Mouse (Mus musculus): ENCODE results near the gene Rbm8a2.
"Not testable (repeated sequence)": the region's sequence is repeated elsewhere in the genome, so short reads cannot be mapped to it uniquely, and the experiment has no call there.

The Rbm8a2 gene

DNA sequence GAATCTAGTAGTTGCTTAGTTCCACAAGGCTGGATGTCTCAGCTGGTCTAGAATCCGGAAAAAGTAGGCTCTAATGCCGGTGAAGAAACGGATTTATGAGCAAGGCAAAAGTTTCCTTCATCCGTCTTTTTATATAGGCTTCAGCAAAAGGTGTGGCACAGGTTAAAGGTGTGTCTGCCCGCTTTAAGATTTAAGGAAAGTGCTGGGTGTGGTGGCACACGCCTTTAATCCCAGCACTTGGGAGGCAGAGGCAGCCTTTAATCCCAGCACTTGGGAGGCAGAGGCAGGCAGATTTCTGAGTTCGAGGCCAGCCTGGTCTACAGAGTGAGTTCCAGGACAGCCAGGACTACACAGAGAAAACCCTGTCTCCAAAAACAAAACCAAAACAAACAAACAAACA is at the start of gene Rbm8a2:
Rbm8a2 (minus strand) TSS at position 101 of the 400 bp plus-strand sequence.
- not testable (repeated sequence) for DNase-seq (ENCODE audit: low read depth, low spot score)

DNA sequence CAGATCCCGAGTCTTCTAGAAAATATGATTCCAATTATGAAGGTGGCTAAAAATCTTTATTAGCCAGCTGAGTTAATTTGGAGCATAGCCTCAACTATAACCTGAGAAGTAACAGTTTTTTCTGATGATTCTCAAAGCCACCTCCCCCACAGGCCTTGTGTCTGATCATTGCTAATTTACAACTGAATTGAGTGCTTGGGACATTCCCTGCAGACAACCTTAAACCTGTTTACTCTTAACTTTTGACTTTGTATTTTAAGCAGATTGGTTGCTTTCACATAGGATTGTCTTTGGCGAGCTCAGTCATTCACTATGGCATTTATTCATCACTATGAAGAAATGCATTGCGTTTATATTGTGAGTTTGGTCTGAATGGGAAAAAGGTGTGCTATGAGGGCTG is 49.5 kb upstream of the Rbm8a2 start:
- no peak for DNase-seq (ENCODE audit: low read depth, low spot score)

DNA sequence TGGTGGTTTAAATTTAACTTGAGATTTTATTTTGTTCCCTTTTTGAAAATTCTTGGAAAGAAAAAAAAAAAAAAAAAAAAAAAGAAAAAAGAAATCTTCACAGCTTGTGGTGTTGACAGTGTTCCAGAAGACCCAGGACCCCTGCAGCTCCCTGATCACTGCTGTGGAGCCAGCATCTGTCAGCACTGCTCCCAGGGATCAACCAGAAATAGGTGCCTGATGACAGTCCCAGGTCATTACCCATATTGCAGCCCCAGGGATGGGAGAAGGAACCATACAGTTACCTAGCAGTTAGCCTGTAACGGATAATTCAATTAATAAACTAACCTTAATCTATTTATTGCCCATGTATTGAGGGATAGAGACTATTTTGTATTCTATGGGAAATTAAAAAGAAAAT is 45.6 kb upstream of the Rbm8a2 start:
- no peak for DNase-seq (ENCODE audit: low read depth, low spot score)

DNA sequence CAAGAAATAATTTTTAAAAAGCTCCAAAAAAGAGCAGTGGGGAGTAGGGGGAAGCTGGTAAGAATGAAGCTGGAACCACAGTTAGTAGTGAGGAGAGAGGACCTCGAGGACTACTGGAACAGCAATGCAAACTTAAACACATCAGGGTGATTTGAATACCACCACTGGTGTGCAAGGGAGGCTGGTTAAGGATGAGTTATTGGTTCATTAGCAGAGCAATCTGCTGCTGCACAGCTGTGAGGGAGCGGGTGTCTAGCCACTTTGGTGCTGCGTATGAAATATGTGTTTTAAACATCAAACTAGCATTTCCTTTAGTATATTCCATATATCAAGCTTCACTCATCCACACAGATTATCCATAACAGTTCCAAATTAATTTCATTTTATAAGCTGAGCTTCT is 39.6 kb upstream of the Rbm8a2 start:
- no peak for DNase-seq (ENCODE audit: low read depth, low spot score)

DNA sequence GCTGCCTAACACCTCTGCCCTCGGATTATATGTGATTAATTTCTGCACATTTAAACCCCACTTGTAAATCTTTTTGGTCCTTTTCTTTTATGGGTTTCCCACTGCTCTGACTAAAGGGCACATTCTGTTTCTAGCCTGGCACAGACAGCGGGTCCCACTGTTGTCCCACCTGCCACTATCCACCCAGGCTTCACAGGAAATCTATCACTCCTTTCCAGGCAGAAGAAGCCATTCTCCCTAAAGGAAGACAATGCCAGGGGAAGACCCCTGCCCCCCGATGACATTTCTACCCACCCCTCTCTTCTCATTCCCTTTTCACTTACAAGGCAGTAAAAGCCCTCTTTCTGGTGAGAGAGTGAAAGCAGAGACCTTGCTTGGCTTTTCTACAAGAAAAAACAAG is 37.2 kb upstream of the Rbm8a2 start:
- DNase-seq (ENCODE audit: low read depth, low spot score) = no peak

DNA sequence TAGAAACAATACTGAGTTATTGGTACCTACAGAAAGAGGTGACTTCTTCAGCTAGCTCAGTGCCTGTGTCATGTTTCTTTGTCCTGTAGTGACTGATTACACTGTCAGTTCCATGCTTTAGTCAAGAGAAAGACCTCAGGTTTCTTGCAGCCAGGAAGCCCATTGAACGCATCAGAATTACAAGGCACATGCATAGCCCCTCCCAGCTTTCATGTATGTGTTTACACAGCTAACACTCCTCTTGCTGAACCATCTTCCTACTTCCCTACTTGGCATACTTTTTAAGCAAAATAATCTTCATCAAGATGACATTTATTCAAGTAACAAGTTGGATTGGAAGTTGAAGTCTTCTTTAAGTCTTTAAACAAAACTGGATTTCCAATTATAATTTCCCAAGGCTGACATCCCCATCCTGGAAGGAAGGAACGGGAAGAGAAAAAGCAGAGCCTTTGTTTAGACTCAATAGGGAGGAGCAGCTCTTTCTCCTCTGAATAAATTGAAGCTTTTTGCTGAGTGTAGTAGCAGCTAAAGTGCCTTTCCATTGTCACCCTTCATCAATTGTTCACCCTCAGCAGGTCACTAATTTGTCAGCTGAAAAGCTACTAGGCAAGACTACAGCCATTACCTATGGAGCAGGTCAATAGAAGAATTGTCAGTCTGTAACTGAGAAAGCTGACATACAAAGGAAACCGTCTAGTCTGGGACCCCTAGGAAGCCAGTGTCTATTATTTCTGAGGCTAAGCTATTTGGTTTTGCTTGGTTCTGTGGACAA is 34.8 kb upstream of the Rbm8a2 start:
- DNase-seq (ENCODE audit: low read depth, low spot score) = no peak

DNA sequence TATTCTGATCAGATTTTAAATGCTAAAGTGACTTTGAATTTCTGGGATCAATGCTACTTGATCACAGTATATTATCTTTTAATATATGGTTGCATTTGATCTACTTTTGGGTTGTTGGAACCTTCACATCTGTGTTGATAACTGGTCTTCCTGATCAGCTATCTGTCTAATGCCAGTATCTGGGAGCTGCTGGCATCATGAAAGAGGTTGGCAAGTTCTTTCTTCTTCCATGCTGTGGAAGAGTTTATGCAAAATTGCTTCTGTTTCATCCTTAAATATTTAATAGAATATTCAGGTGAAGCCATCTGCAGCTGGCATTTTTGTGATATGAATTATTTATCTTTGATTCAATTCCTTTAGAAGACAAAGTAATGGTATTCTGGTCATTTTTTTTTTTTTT is 32.6 kb upstream of the Rbm8a2 start:
- DNase-seq (ENCODE audit: low read depth, low spot score) = no peak

DNA sequence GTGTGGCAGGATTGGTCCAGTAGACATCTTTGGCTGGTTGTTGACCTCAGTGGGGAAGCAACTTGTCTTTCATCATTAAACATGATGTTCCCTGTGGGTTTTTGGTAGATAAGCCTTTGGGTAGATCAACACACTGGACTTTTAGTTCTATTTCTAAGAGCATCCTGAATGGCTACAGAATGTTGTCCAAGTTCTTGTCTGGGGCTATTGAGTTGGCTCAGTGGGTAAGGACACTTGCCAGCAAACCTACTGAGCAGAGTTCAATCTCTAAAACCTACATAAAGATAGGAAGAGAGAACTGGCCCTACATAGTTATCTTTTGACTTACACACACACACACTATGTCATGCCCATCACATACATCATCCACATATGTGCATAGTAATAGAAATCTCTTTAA is 32.2 kb upstream of the Rbm8a2 start:
- no peak for DNase-seq (ENCODE audit: low read depth, low spot score)

DNA sequence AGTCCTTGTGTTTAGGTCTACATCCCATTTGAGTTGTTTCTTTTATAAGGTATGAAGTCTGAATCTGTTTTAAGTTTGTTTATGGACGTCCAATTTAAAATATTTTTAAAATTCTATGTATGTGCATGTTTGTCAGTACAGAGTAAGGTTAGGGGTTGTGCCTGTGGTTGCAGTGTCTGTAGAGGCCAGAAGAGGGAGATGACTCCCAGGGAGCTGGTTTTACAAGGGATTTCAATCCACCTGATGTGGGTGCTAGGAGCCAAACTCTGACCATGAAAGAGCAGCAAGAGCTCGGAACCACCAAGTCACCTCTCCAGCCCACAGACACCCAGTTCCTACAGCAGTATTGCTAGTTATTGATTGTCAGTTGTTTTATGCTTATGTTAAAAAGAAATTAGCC is 29.5 kb upstream of the Rbm8a2 start:
- no peak for DNase-seq (ENCODE audit: low read depth, low spot score)

DNA sequence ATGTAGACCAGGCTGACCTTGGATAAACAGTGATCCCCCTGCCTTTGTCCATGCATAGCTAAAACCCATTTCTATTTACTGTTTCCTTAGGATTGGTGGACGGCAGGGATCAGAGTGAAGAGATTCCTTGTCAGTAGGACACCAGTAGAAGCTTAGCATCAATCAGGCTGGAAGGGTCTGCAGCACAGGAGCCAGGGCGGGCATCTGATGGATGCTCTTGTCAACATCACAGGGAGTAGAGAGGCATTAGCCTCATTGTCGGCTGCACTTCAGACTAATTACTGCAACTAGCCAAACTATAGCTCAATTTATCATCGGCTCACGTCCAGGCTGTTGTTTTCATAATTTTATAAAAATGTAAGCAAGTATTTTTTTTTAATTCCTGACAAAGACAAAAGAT is 21.7 kb upstream of the Rbm8a2 start:
- no peak for DNase-seq (ENCODE audit: low read depth, low spot score)

DNA sequence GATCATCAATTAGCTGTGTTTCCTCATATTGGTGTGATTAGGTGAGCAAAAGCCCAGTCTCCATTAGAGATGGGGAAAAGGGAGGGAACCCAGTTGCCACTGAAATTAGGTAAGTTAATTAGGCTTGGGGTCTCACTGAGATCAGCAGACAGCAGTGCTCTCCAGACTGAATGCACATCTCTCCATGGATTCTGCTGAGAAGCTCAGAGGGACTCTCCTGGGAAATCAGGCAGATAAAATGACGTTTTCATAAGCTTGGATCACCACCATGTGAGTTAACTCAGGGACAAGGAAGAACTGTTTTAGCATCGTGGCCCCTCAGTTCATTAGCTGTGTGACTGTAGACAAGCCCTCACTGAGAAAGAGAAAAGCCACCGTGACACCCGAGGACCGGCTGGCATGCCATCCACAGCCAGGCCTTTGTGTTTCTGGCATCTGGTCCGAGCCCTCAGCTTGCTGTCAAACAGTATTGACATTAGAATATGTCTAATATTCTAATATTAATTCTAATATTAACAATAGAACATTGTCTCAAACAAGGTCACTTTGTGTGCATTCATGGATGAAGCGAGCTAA is 18.2 kb upstream of the Rbm8a2 start:
- DNase-seq (ENCODE audit: low read depth, low spot score) = no peak

DNA sequence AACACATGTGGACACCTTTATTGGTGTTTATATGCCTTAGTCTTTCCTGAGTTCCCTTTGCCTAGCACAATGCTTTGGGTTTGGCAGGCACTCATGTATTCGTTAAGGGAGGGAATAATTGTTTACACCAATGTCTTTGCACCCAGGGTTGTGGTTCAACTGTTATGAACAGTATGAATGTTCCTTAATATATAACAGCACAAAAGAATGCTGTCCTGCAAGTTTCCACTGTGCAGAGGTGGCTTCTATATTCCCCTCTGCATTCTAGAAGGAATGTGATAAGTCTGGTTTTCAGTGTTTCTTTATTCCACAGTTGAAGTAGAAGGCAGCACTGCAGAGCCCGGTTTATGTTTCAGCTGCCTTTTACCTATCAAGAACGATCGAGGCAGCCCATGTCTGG is 10.0 kb upstream of the Rbm8a2 start:
- DNase-seq (ENCODE audit: low read depth, low spot score) = no peak

DNA sequence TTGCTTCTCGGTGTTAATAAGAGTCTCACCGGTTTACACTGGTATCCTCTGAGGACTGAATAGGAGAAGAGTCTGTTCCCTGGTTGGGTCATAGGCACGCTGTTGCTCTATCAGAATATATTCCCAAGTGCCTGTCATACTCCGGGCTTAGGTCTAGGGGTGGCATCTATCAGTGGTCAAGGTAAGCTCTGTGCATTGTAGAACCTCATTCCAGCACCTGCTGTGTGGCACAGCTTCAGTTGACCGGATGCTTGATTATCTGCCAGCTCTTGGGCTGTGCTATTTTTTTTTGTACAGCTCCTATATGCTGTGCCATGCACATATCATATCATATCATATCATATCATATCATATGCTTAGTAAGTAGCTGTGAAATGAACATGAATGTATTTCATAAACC is 9.5 kb upstream of the Rbm8a2 start:
- no peak for DNase-seq (ENCODE audit: low read depth, low spot score)

DNA sequence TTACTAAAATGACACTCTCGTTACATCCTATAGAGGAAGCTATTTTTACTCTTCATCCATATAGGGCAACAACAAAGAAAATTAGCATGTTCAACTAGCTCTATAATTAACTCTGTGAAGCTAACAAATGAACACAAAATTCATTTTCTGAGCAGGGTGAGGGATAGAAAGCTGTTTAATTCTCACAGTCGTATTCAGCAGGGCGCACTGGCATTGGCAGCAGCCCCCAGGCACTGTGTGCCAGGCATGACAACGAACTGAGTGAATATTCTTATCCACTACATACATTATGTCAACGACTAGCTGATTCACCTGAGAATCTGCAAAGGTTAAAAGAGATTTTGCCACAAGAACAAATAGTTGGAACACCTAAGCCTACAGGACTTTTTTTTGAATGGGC is 8.2 kb downstream of the Rbm8a2 start:
- no peak for DNase-seq (ENCODE audit: low read depth, low spot score)

DNA sequence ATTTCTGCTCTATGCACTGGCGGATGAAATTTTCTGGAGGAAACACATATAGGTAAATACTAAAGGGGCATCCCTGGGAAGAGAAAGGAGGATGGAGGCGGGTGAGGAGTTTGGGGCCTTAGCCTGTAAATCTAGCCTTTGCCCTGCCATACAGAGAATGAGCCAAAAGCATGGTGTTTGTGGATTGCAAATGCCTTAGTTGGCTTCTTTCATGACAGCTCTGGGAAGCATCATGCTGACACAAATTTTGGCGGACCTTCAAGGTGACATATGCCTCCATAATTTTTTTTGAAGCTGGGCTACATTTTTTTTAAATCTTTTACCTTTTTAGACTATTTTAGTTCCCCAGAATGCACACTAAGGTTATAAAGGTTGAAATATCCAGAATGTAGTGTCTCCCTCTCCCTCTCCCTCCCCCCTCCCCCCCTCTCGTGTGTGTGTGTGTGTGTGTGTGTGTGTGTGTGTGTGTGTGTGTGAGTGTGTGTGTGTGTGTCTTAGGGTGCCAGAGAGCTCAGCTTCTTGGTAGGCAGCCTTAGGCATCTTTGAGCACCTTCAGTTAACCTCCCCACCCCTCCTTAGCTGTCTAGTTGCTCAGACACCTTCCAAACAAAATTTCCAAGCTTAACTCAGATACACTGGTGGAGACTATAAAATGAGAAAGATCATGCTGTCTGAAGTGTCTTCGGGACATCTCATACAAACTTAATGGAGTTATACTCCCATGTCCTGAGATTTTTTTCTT is 11.7 kb downstream of the Rbm8a2 start:
- DNase-seq (ENCODE audit: low read depth, low spot score) = no peak

DNA sequence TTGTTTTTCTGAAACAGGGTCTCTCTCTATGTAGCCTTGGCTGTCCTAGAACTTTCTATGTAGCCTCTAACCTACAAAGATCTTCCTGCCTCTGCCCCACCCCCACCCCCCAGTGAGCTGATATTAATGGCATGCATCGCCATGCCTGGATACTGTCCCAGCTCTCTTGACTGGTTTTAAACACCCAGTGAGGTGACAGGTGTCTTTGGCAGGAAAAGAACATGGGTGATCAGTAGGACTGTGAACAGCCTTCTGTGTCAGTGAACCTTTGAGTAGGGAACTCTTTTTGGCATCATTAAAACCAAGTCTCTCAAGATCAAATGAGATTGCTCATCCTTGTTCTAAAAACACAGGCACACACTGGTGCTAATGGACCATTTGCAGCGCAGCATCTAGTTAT is 17.1 kb downstream of the Rbm8a2 start:
- no peak for DNase-seq (ENCODE audit: low read depth, low spot score)

DNA sequence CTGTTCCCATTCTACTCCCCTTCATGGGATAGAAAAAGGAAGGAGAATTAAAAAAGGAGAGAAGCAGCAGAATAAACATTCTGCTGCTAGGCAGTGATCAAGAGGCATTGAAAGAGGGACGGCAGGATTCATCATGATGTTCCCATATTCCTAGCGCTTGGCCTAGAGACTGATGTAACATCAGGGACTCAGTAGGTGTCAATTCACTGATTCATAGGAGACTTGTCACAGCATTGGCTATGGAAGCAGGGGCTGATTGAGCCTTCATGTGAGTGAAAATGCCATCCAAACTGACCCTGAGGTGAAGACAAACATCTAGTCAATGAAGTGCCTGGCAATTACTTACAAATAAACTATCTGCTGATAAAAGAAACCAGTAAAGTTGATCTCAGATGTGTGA is 28.1 kb downstream of the Rbm8a2 start:
- DNase-seq (ENCODE audit: low read depth, low spot score) = no peak

DNA sequence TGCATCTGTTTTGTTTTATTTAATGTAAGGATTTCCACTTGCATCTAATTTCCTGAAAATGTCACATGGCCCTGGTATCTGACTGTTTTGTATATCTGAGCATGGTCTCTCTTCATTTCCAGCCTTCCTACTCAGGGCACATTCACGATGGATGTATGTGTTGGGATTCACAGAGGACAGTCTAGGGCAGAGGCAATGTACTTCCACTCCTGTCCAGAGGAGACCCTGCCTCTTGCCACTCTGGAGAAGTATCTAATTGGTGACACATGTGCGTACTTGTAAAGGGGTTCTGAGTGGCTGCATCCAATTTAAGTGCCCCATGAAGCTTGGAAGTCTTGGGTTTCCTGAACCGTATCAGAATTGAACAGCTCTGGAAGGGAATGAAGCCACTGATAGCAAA is 28.5 kb downstream of the Rbm8a2 start:
- no peak for DNase-seq (ENCODE audit: low read depth, low spot score)

DNA sequence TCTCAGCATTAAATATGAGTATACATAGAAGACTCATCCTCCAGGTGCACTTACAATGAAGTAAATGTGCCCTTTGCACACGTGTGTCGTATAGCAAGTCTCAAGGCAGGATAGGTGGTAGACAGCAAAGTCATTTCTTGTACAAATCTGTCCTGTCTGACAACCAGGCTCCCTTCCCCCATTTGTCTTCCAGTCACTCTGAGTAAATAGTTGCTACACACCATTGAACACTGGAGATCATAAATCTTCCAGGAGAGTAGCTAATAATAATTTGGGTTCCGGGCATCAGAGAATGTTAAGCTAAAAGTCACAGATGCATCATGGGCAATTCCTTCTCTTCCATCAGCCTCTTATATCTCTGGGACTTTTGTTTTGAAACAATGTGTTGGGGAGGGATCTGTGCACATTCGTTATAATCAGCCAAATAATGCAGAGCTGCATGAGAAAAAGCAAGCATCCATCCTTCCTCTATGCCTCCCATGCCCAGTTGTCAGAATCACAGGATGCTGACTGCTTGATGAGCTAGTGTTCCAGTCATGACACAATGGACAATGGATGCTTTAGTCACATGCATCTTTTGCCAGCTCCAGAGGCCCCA is 32.1 kb downstream of the Rbm8a2 start:
- DNase-seq (ENCODE audit: low read depth, low spot score) = peak; percentile 17

DNA sequence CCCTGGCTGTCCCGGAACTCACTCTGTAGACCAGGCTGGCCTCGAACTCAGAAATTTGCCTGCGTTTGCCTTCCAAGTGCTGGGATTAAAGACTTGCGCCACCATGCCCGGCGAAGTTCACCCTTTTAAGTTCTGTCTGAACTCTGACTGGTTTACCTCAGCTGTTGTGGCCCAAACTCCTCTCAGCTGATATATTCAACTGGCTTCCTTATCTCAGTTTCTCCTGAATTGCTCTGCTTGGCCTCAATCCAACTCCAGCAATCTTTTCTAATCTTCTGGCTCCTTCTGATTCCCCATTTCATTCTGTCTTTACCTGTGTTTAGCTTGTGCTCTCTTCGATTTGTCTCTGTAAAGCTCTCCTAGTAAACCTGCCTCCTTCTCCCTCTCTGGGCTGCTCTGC is 35.7 kb downstream of the Rbm8a2 start:
- DNase-seq (ENCODE audit: low read depth, low spot score) = no peak

DNA sequence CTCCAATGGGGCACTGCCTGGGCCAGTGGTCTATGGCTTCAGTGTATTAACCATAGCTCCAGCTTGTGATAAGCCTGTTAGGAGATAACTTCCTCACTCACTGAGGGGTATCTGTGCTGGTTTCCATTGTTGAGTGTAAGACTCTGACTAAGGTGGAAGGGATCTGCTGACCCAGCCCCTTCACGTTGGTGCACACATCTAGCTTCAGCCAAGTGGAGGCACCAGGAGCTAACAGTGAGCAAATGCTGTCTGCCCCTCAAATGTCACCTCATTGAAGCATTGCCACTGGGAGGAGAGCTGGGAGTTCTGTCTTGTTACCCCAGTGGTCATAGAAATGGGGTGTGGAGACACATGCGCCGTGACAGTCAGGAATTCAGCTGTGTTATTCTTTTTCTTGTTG is 40.2 kb downstream of the Rbm8a2 start:
- no peak for DNase-seq (ENCODE audit: low read depth, low spot score)

DNA sequence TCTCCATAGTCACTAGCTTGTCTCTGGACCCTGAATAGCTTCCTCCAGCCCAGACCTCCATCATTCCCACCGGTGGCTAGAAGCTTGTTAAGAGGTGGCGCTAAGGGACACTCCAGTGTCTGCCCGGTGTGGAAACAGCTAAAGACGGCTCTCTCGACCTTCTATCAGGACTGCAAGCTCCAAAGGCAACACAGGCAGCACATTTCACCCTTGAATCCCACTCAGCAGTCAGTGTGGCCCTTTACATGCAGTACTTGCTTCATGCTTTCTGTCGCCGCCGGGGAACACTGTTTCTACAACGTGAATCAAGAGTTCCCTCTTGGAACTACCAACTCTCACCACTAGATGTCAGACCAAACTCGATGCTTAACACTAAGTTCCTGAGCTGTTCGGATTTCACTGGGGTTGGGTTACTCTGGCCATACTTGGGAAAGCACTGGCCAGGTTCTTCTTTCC is 42.6 kb downstream of the Rbm8a2 start:
- DNase-seq (ENCODE audit: low read depth, low spot score) = peak; percentile 77

DNA sequence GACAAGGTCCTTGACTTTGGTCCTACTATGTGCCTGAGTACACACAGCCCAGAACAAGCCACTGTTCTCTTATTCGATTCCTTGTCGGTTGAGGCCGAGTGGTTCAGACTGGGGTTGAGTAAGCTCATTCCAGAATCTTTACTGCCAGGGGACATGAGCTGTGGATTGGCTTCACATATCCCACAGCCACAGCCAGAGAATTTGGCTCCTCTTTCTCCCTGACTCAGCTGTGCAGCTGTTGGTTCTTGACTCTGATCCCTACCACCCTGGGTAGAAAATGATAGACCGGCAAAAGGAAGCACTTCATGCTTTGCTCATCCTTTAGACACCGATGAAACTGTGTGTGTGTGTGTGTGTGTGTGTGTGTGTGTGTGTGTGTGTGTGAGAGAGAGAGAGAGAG is 47.5 kb downstream of the Rbm8a2 start:
- DNase-seq (ENCODE audit: low read depth, low spot score) = no peak

Measured in telencephalon, adult 2 months (tissue).